Mouse (Mus musculus) gastrocnemius, postnatal 36 days (tissue): ENCODE measurements around the gene St5. TPM values are rescaled to one million over a fixed set of nuclear protein-coding genes. Genes with fewer than 3 reads are reported as not detected.

Source experiments
- DNase-seq, 2 experiments: peaks; one replicate each; pipeline ENCODE4 v3.0.0; 2022
- intact Hi-C: fragments of 180-260 bp; cut with DNase I; formaldehyde crosslinking; loops from one replicate; pipeline ENCODE4 v1.15.1; 2025
- long read RNA-seq, 2 experiments: library from polyadenylated mRNA; stranded (forward); transcript quantifications; one replicate each; pipeline ENCODE4 v2.0.0; 2021
- total RNA-seq, 2 experiments: library from RNA; stranded (reverse); gene quantifications; 2 replicates each; pipeline ENCODE4 v1.2.3; 2021

Gene St5
- total RNA-seq, result 1 to 10 TPM; 6.7 to 6.9 TPM
- long read RNA-seq, experiment 1, partial matches to known transcripts, result 1 of 6 reads
- long read RNA-seq, experiment 1, other reads (novel, unspliced or antisense), result 5 of 6 reads
- long read RNA-seq, experiment 2, partial matches to known transcripts, result 1 of 4 reads
- long read RNA-seq, experiment 2, other reads (novel, unspliced or antisense), result 3 of 4 reads

DNA sequence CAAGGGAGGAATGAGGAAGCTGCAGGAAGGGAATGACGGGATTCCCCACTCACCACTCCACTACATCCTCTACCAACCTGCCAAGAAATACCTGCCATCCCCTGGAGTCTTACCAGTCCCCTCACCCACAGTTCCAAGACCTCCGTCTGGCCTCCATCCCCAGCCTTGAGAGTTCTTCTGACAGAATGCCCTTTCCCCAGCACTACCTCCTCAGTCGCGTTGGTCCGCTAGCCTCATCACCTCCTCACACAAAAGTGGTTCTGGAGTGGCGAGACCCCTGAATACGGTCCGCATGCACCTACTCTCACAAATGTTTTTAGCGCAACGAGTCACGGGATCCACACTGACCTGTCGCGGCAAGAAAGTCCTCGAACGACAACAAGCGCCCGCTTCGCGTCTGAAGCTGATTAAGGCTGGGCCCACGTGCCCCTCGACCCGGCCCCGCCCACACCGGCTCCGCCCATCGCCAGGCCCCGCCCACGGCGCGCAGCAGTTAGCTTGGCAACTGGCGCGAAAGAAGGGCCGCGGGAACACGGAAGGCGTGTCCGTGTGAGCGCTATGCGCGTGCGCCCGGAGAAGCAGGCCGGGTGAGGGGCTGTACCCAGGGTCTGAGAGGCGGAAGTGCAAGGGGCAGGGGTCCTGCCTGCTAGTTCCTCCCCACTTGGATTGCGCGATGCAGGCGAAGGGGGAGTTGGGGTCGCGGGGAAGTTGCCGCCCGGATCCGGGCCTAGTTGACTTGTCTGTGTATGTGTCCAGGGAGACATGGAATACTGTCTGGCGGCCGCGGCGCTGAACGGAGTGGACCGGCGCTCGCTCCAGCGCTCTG lies at the start of gene St5, which contains the start of gene Akip1:
St5 (minus strand) TSS at position 416 of the 826 bp plus-strand sequence.
Akip1 (plus strand) TSS at position 501 of the 826 bp plus-strand sequence.
- DNase-seq, result peak; percentile 94
- intact Hi-C loops, result loop anchor here (5.0 kb wide), 1 partner anchor 186 kb away; the partner anchor contains the start of gene Rpl27a

DNA sequence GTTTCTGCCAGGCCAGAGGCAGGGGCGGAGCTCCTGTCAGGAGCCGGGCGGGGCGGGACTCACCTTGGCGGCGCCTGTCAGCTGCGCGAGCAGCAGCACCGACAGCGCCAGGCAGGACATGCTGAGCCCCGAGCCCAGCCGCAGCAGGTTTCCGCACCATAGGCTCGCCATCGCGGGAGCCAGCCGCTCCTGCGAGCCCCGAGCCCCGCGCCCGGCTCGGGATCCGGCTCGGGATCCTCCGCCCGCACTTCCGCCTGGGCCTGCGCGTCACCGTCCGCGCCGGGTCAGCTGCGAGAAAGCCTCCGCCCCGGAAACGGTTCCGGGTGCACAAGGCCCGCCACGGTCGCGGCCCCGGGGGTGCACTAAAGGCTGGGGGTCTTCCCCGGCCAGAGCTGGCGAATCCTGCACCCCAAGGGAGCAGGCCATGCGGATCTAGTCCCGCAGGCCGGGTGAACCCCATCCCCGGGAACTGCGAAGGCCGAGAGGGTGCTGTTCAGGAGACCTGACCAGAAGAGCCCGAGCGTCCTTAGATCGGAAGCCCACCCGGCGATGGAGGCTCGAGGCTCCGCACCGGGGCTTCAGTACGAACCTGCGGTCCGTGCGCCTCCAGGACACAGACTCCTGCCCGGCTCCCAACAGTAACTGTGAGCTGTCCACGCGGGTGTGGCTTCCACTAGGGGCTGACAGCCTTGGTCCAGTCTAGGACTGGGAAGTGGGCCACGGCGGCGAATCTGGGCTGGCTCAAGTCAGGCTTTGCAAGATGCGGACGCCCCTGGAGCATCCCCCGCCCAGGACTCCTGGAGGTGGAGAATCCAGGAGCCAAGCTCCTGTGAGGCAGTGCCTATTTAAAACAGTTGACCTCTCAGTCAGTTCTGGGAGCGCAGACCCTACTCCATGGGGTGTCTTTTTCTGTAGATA lies 48.9 kb upstream of the St5 start, which contains the start of gene Tmem9b:
Tmem9b (minus strand) TSS at position 868 of the 918 bp plus-strand sequence.
- DNase-seq, result peak; percentile 69 to 79
- intact Hi-C loops, result no loop called here

DNA sequence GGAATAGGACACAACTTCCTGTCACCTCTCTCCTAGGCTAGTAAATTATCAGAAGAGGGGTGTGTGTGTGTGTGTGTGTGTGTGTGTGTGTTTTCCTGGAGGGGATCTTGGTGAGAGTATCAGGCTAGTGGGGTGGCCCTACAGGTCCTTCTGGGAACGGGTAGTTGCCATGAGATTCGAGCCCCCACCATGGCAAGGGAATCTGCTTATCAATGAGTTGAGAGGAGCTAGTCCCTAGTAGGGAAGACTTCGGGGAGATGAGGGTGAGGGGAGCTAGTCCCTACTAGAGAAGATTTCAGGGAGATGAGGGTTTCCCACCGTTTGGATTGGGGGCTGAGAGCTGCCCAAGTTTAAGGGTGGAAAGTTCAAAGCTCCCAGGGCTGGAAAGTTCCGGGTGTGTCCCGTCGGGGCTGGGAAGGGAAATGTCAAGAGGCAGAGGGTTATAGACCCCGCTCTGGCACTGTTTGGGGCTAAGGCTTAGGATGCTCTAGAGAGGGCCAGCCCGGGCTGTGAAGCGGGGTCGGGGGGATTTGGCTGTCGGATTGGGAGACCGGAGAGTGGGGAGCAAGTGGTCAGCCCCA lies 48.1 kb upstream of the St5 start:
- DNase-seq, result no peak
- intact Hi-C loops, result no loop called here

DNA sequence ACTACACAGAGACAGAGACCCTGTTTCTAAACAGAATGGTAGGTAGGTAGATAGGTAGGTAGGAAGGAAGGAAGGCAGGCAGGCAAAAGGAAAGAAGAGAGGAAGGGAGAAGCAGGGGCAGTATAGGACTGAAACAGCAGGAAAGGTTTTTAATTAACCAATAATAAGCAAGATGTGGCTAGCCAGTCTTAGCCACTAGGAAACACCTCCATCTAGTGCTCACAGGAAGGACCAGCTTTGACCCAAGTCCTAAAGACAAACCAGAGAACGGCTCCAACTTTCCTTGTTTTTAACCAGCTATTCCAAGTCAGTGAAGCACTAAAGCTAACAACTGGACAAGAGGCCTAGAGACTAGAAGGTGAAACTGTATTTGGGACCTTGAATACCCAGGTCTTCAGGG lies 44.3 kb upstream of the St5 start:
- no peak for DNase-seq
- intact Hi-C loops, result no loop called here

DNA sequence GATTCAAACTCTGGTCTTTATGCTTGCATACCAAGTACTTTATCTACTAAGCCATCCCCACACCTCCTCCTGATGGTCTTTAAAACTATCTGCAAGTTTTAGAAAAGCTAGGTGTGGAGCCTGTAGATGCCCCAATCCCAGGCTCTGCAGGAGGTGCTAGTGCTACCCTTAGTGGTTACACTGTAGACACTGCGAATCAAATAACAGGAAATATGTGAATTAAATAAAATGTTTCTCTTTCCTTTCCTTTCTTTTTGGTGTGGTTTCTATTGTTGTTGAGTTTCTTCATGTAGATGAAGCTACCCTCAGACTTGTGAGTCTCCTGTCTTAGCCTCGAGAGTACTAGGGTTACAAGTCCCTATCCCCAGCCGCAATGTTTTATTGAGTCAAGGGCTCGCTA lies 38.3 kb upstream of the St5 start:
- no peak for DNase-seq
- intact Hi-C loops, result no loop called here

DNA sequence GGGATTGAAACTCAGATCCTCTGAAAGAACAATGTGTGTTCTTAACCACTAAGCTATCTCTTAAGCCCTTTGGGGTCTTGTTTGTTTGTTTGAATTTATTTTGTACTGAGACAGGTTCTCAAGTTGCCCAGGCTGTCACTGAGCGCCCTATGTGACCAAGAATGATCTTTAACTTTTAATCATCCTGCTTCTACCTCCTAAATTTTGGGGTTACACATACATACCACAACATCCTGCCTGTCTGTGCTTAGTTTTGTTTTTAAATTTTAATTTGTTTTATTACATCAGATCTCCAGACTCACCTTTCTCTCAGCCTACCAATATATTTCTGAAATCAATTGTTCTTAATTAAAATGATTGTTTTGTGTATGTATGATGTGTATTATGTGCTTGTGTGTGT lies 37.7 kb upstream of the St5 start:
- no peak for DNase-seq
- intact Hi-C loops, result no loop called here

DNA sequence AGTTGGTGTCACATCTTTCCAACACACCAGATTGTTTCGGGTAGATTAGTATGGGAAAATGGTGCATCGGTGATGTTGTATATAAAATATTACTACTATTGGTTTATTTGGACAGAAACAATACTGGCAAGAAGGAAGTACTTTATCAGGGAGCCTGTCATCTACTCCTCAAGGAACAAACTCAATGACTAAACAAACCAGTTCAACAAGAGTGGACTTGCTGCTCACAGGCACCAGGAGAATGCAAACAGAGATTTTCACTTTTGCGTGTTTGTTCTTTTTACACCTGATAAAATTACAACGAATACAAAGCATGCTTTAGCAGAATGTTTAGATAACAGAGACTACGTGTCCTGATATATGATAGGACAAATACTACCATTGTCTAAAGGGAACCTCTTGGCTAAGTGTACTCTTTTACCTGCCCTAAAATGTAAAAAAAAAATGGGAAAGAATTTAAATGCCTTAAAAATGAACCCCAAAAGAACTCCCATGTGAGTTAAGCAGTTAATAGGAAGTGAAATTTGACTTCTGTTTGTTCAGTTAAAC lies 36.5 kb upstream of the St5 start:
- intact Hi-C loops, result no loop called here
- DNase-seq, result no peak

DNA sequence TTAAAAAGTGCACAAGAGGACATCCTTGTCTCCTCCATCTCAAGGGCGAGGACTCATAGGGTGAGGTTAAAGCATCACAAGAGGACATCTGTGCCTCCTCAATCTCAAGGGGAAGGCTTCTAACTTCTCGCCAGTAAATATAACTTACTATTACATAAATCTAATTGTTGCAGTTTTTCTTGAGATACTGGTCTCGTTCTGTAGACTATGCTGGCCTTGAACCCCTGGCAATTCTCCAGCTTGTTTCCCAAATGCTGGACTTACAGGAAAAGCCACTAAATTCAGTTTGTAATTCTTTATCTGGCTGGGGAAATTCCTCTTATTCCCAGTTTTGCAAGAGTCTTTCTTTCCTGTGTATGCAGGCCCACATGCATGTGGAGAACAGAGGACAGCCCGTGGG lies 31.4 kb upstream of the St5 start:
- DNase-seq, result no peak
- intact Hi-C loops, result no loop called here

DNA sequence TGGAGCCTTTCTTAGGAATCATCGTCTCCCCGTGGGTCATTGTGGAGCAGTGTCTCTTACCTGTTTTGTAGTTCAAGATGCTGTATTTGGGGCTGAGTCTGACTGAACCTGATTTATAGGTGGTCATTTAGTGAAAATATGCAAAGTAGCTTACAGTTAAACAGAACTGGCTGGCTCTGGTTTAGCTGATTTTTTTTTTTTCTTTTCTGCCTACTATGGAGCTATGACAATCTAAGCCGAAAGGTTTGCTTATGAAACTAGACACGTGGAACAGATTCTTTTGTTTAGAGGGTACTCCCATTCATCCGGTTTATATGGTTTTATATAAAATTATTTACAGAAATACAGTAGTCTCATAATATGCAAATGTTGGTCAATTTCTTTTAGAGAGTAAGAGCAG lies 28.2 kb upstream of the St5 start, which contains the start of gene Ascl3:
Ascl3 (minus strand) TSS at position 101 of the 400 bp plus-strand sequence.
- intact Hi-C loops, result no loop called here
- DNase-seq, result no peak

DNA sequence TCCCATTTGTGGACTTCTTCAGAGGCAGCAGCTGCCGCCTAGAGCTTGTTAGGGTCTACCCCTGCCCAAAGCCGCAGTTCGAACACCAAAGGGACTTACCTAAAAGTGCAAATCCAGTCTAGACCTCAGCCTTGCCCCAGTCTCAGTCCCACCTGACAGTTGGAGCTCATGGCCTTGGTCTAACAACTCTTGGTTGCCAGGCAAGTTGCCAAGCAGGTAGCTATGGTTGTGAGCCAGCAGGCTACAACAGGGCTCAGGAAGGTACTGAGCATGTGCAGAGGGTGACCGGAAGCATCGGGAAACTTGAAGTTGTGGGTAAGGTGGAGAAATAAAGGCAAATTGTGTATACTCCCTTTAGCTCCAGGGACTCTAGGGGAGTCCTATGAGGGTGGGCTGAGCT lies 20.3 kb upstream of the St5 start, which contains the start of gene BC051019:
BC051019 (minus strand) TSS at position 154 of the 400 bp plus-strand sequence.
- no peak for DNase-seq
- intact Hi-C loops, result no loop called here

DNA sequence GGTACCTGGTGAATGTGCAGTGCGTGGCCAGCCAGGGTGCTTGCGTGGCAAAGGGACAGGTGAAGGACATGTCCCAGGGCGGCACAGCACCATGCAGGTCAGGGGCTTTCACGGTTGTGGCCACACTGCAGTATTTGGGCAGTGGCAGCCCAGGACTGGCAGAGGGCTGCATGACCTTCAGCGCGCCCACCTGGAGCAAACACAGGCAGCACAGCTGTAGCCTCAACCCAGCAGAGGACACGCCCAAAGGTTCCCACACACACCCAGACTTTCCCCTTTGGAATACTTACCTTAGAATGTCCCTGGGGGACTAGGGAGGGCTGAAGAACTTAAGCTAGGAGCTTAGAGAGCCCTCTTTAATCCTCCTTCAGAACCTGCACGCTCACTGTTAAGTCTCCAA lies 19.7 kb upstream of the St5 start:
- intact Hi-C loops, result no loop called here
- DNase-seq, result no peak

DNA sequence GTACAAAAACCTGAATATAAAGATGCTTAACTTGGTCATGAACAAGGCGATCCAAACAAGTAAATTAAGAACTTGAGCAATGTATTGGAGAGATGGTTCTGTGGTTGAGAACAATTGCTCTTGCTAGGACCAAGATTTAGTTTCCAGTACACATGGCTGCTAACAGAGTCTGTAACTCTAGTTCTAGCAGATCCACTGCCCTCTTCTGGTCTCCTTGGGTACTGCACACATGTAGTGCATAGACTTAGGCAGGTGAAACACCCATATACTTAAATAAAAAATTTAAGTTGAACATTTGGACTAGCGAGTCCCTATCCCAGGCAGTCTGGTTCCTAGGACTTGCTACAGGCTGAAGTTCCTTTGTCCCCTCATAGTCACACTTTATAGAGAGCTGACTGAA lies 19.2 kb upstream of the St5 start:
- no peak for DNase-seq
- intact Hi-C loops, result no loop called here

DNA sequence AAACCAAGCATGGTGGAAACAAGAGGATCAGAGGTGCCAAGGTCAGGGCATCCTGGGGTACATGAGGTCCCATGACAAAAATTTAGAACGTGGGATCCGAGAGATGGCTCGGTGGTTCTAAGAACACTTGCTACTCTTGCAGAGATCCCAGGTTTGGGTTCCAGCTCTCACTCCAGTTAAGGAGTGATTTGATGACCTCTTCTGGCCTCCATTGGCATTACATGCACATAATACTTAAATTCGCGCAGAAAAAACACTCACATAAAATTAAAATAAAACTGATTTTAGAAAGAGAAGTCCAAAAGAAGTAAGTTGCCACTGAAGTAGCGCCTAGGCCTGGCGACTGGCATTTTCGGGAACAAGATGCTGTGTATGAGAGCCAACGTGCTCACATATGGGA lies 15.9 kb upstream of the St5 start:
- peak in 1 of 2 experiments; percentile 17 for DNase-seq
- intact Hi-C loops, result loop anchor here (5.0 kb wide), 1 partner anchor 187 kb away; no protein-coding TSS in a partner anchor

DNA sequence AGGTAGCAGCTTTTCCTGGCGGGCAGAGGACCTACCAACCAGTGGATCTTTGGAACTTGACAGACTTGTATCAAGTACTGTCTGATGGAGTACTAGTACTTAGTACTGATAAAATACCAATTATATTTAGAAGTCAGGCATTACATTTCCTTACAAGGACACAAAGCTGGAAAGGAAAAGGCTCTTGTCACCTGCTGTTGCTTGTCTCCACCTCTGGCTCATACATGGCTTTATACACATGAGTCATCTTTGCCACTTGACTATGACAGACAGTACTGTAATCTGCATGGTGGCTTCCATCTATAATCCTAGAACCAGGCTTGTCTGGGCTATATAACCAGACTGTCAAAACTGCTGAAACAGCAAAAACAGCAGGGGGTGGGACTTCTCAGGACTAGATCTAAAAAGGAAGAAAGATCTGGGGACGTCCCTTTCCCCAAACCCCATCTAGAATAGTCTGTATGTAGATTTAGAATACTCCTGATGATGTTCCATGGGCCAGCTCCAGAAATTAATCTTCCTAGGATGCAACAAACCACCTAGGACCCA lies 10.1 kb upstream of the St5 start:
- intact Hi-C loops, result no loop called here
- DNase-seq, result no peak

DNA sequence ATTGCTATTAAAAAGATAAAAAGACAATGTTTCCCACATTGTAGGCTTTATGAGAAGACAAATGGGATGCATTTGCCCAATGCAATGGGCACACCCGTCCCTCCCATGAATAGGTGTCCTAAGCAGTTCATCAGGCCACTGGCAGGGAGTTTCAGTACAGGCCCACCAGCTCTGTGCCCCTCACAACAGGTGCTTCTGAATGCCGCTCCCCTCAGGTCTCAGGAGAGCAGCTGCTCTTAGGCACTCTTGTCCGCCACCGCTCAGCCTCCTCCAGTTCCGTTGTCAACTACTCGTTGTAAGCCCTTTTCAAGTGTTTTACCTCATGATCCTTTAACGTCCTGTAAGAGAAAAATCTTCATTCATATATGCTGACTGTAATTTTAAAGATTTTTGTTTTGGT lies 8.8 kb upstream of the St5 start:
- intact Hi-C loops, result no loop called here
- DNase-seq, result no peak

DNA sequence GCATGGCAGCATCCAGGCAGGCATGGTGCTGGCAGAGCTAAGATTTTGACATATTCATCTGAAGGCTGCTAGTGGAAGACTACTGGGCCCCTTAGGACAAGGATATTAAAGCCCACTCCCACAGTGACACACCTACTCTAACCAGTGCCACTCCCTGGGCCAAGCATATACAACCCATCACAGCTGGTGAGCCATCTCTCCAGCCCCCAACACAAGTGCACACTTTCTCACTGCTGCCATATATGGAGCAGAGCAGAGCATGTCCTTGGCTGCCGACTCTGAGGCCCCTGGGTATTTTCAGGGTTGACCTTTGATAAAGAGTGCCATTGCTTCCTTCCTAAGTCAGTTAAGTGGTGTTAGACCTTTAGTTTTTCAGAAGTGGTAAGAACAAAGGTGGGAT lies 6.7 kb upstream of the St5 start:
- intact Hi-C loops, result no loop called here
- DNase-seq, result no peak

DNA sequence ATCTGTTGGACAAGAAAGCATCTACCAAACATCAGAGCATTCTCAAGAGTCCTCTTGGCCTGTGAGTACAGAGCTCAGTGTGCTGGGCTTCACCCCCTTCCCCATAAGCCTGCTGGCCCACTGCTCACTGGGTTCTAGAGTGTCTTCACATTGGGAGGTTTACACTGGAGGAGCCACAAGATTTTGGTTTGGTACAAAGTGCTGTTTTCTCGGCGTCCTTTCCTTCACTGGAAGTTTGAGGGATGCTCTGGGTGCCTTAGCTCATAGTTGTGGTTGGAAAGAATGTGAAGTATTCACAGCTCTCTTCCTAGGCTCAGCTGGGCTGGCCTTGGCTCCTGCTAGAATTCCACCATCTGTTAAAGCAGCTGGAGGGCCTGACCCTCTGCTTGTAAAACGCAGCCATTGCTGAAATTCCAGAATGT lies 5.6 kb upstream of the St5 start:
- intact Hi-C loops, result no loop called here
- peak; percentile 42 to 61 for DNase-seq

DNA sequence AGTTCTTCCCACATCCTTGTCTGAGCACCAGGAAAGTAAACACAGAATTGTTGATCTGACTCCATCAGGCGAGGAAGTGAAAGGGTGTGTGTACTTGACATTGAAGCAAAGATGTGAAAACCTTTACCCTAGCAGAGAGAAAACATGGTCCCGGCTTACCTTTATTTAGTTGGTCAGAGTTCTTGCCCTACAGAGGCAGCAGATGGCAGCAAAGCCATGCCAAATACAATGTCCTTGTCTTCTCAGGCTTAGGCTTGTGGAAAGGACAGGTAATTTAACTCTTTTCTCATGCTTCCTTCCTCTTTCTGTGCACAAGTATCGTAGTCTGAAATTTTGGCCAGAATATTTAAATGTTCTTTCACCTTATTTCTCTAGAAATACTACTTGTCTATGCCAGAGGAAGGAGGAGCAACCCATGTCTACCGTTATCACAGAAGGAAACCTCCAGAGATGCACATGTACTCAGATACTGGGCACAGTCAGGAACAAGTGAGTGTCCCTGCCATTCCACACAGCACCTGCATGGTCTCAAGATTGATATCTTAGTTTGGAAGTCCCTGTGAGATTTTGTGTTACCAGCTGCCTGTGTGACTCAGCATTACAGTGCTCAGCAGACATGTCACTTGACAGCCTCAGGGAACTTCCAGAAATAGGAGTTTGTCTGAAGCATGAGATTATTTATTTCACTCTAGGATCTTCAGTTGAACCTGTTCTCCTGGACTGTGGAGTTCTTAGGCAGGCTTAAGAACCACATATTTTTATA lies 3.8 kb upstream of the St5 start:
- intact Hi-C loops, result loop anchor here (2.0 kb wide), 1 partner anchor 184 kb away; no protein-coding TSS in a partner anchor
- DNase-seq, result peak in 1 of 2 experiments; percentile 16

DNA sequence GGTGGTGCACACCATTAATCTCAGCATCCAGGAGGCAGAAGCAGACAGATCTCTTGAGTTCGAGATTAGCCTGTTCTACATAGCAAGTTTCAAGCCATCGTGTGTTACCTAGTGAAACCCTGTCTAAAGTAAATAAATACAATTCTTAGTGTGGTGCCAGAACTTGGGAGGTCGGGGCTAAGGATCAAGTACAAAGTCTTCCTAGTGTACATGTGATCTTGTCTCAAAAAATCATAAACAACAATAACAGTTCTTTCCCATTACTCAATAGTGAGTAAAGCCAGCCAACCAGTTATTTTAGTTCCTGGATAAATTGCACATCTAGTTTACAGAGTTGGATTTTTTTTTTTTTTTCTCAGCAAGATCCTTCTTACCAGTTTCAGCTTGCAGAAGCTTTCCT lies 1.1 kb upstream of the St5 start:
- DNase-seq, result no peak
- intact Hi-C loops, result loop anchor here (5.0 kb wide), 1 partner anchor 187 kb away; the partner anchor contains the start of gene Rpl27a
